Mouse (Mus musculus) fat pad, adult 2 months (tissue): ENCODE data around the gene Prkcd.
"Not testable (repeated sequence)": the region's sequence is repeated elsewhere in the genome, so short reads cannot be mapped to it uniquely, and the experiment has no call there.

Experiments
- DNase-seq: peaks from one replicate; pipeline ENCODE4 v3.0.0-alpha.2; 2011; ENCODE audit warnings: low read depth, low spot score; ENCODE audit errors: extremely low read depth

The Prkcd gene

GRCm38 (mm10) chr14:30608176-30608575, 17.8 kb downstream of the Prkcd start:
- no peak for DNase-seq

- DNase-seq: no peak
These were observed 18.3 kb downstream of the Prkcd start for GRCm38 (mm10) chr14:30607696-30608095.

GRCm38 (mm10) chr14:30606817-30607216, 19.2 kb downstream of the Prkcd start:
- no peak for DNase-seq

- no peak for DNase-seq
These were observed 28.9 kb downstream of the Prkcd start for GRCm38 (mm10) chr14:30597142-30597541.

GRCm38 (mm10) chr14:30596407-30596806, 29.6 kb downstream of the Prkcd start:
- DNase-seq: no peak

- peak; percentile 68 for DNase-seq
These were observed 30.3 kb downstream of the Prkcd start for GRCm38 (mm10) chr14:30595576-30596313.

GRCm38 (mm10) chr14:30594092-30594695, 31.8 kb downstream of the Prkcd start:
- DNase-seq: no peak

GRCm38 (mm10) chr14:30593279-30594091, 32.5 kb downstream of the Prkcd start:
- no peak for DNase-seq

GRCm38 (mm10) chr14:30591417-30591816, 34.6 kb downstream of the Prkcd start:
- DNase-seq: no peak

- DNase-seq: no peak
These were observed 35.1 kb downstream of the Prkcd start for GRCm38 (mm10) chr14:30590918-30591317.

- DNase-seq: no peak
These were observed 35.9 kb downstream of the Prkcd start for GRCm38 (mm10) chr14:30590041-30590645.

GRCm38 (mm10) chr14:30586780-30587461, 39.1 kb downstream of the Prkcd start:
- no peak for DNase-seq

- DNase-seq: no peak
These were observed 40.7 kb downstream of the Prkcd start for GRCm38 (mm10) chr14:30585323-30585722.

GRCm38 (mm10) chr14:30584497-30585251, 41.3 kb downstream of the Prkcd start:
- DNase-seq: no peak

GRCm38 (mm10) chr14:30584077-30584476, 41.9 kb downstream of the Prkcd start:
- no peak for DNase-seq

GRCm38 (mm10) chr14:30581238-30581637, 44.8 kb downstream of the Prkcd start:
- no peak for DNase-seq

- no peak for DNase-seq
These were observed 46.1 kb downstream of the Prkcd start for GRCm38 (mm10) chr14:30579882-30580281.

GRCm38 (mm10) chr14:30579180-30579579, 46.8 kb downstream of the Prkcd start:
- DNase-seq: no peak

- DNase-seq: not testable (repeated sequence)
These were observed 48.5 kb downstream of the Prkcd start for GRCm38 (mm10) chr14:30577303-30578062.
